Mouse (Mus musculus): ENCODE results near the gene Bsn.

DNA sequence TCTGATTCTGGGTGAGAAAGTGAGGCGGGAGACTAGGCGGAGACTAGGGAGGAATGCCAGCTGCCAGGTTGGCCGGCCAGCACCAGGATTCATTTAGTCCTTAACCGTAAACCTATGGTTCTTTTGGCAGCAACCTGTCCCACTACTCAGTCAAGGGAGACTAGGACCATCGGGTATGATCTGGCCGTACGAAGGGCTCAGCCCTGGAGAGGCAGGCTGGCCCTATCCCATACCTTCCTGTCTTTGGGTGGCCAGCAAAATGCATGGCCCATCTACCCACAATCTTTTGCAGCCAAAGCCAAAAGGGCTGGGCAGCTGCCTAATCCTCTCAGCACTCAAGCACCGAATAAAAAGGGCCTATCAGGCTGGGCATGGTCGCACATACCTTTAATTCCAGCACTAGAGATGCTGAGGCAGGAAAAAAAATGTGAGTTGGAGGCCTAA is 117.7 kb downstream of the Bsn start:
- TF ChIP-seq CTCF (IDR thresholded peaks at IDR 0.05; ENCODE audit: insufficient read depth, low read depth, low read length): no peak
- no peak for TF ChIP-seq POLR2A (IDR thresholded peaks at IDR 0.05; ENCODE audit: insufficient read depth, low read depth, low read length)

Measured in olfactory bulb, adult 2 months (tissue).